Mouse (Mus musculus) ES-E14 (cell line): ENCODE data around the gene Dock7. TPM values are rescaled to one million over a fixed set of nuclear protein-coding genes. Genes with fewer than 3 reads are reported as not detected.

ENCODE experiments used
- DNase-seq: peaks from one replicate; pipeline ENCODE4 v3.0.0-alpha.2; 2013; ENCODE audit warnings: low read depth, low spot score
- H3K27ac ChIP-seq: 2 replicates; pipeline ENCODE4 v1.5.1; 2012; ENCODE audit warnings: low read depth, mild to moderate bottlenecking, low read length, moderate library complexity, mixed read lengths; ENCODE audit not compliant: poor library complexity, insufficient read depth, severe bottlenecking
- H3K36me3 ChIP-seq: 2 replicates; pipeline ENCODE4 v1.6.1; 2012; ENCODE audit warnings: mild to moderate bottlenecking, low read length, moderate library complexity, mixed read lengths; ENCODE audit not compliant: control insufficient read depth, poor library complexity, insufficient read depth, severe bottlenecking
- H3K4me1 ChIP-seq, 2 experiments: fragments of 150-350 bp in 1 of 2; sonication (generic) in 1 of 2; 2 replicates each; pipeline ENCODE4 v1.6.1; 2012; ENCODE audit warnings: low read length in 2 of 2, mild to moderate bottlenecking in 1 of 2, mixed read lengths in 1 of 2; ENCODE audit not compliant: control insufficient read depth in 2 of 2, insufficient read depth in 2 of 2, poor library complexity in 1 of 2
- H3K4me3 ChIP-seq, 2 experiments: fragments of 150-350 bp in 1 of 2; sonication (generic) in 1 of 2; 2 replicates each; pipeline ENCODE4 v1.5.1; 2012; ENCODE audit warnings: low read length in 2 of 2, low read depth in 1 of 2, mild to moderate bottlenecking in 1 of 2, mixed read lengths in 1 of 2; ENCODE audit not compliant: insufficient read depth in 1 of 2, poor library complexity in 1 of 2, severe bottlenecking in 1 of 2
- H3K9ac ChIP-seq: 2 replicates; pipeline ENCODE4 v1.6.1; 2012; ENCODE audit warnings: low read depth, mild to moderate bottlenecking, low read length, mixed read lengths; ENCODE audit not compliant: poor library complexity, insufficient read depth, severe bottlenecking
- H3K9me3 ChIP-seq: fragments of 150-350 bp; sonication (generic); 2 replicates; pipeline ENCODE4 v1.6.1; 2012; ENCODE audit warnings: low read depth, mild to moderate bottlenecking, low read length; ENCODE audit not compliant: control insufficient read depth, insufficient read depth
- CHD2 ChIP-seq: IDR thresholded peaks from 2 replicates; pipeline ENCODE4 v1.6.1; 2014; ENCODE audit warnings: mild to moderate bottlenecking, low read depth, low read length, inconsistent platforms
- HCFC1 ChIP-seq: IDR thresholded peaks from 2 replicates; pipeline ENCODE4 v1.6.1; 2012; ENCODE audit warnings: low read length, inconsistent platforms, borderline replicate concordance; ENCODE audit not compliant: insufficient read depth
- MAFK ChIP-seq: IDR thresholded peaks from 2 replicates; pipeline ENCODE4 v1.6.1; 2014; ENCODE audit warnings: mild to moderate bottlenecking, low read depth, low read length, inconsistent platforms; ENCODE audit not compliant: insufficient read depth
- ZC3H11A ChIP-seq: IDR thresholded peaks from 2 replicates; pipeline ENCODE4 v1.6.1; 2012; ENCODE audit warnings: low read depth, mild to moderate bottlenecking, inconsistent platforms, low read length, borderline replicate concordance
- ZNF384 ChIP-seq: IDR thresholded peaks from 2 replicates; pipeline ENCODE4 v1.6.1; 2012; ENCODE audit warnings: low read depth, low read length, inconsistent platforms
- in situ Hi-C, 2 experiments: fragments of 600-800 bp; cut with MboI; formaldehyde crosslinking; loops; one replicate each; pipeline ENCODE4 v1.15.1; 2025; ENCODE audit warnings: low sequenced_read_pairs in 2 of 2, inconsistent platforms in 1 of 2; ENCODE audit not compliant: unreplicated experiment in 2 of 2
- total RNA-seq: library from RNA; depleted of rRNA; stranded (reverse); fragments of 300-350 nt; gene quantifications from 2 replicates; pipeline ENCODE4 v1.2.3, GENCODE M21; 2012

Gene Dock7
- total RNA-seq, 1 experiment = 22.8 TPM

DNA sequence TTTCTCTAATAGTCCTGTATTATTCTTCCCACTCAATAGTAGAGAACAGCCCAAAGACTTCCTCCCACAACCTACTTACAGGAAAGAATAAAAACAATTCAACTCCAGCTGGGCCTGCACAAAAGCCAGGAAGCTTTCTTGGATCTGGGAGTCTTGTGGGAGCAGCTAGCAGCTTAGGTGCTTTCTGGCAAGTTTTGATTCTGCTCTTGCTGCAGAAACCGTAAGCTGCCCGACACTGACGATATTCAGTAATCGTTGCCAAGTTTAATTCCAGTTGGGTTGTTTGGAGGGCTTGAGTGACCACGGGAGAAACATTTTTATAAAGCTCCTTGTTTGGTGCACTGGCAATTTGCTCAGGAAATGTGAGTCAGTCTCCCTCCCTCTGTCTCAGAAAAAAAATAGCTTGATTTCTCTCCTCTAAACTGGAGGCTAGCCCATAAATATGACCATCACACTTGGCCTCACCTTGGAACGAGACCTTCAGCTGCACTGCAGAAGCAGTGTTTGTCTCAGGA lies 40.8 kb upstream of the Dock7 start:
- 0 out of 2 replicates have a peak, but pooled peaks have one; percentile 12 for TF ChIP-seq CHD2
- no peak for TF ChIP-seq ZNF384
- no peak for TF ChIP-seq MAFK
- no peak for TF ChIP-seq HCFC1
- TF ChIP-seq ZC3H11A = no peak

GRCm38 (mm10) chr4:99160899-99161298 lies 40.2 kb upstream of the Dock7 start:
- H3K4me1 ChIP-seq = peaks cover 3 to 9% of the 10 kb centered on the region in 2 experiments; a peak in 2 of 4 replicates
- in situ Hi-C loops = no loop called here
- H3K9me3 ChIP-seq = no peaks in the 10 kb centered on the region
- no peaks in the 10 kb centered on the region for H3K36me3 ChIP-seq
- TF ChIP-seq ZC3H11A (no peak), MAFK (no peak), HCFC1 (no peak), ZNF384 (no peak), CHD2 (no peak)
- no peak overlapping the region for H3K9ac ChIP-seq
- H3K27ac ChIP-seq = no peak overlapping the region; the same call in 1 of the 2 replicates
- DNase-seq = no peak
- no peak overlapping the region for H3K4me3 ChIP-seq

More for the DNA sequence above, 40.8 kb upstream of the Dock7 start:
- H3K4me3 ChIP-seq = no peak overlapping the region
- in situ Hi-C loops = no loop called here
- H3K9me3 ChIP-seq = no peaks in the 10 kb centered on the region
- no peaks in the 10 kb centered on the region for H3K36me3 ChIP-seq
- H3K4me1 ChIP-seq = peaks cover 3 to 9% of the 10 kb centered on the region in 2 experiments; a peak in 2 of 4 replicates
- H3K9ac ChIP-seq = no peak overlapping the region
- DNase-seq = peak; percentile 74
- no peak overlapping the region; the same call in 1 of the 2 replicates for H3K27ac ChIP-seq

GRCm38 (mm10) chr4:99160414-99160813 lies 39.7 kb upstream of the Dock7 start:
- Histone ChIP-seq H3K9ac (no peak overlapping the region), H3K4me1 (peaks cover 3 to 9% of the 10 kb centered on the region in 2 experiments; a peak in 2 of 4 replicates), H3K9me3 (no peaks in the 10 kb centered on the region), H3K36me3 (no peaks in the 10 kb centered on the region), H3K4me3 (no peak overlapping the region), H3K27ac (no peak overlapping the region)
- TF ChIP-seq ZC3H11A = no peak
- DNase-seq = no peak
- in situ Hi-C loops = no loop called here

- no peak overlapping the region for H3K4me3 ChIP-seq
- no peaks in the 10 kb centered on the region for H3K36me3 ChIP-seq
- TF ChIP-seq ZC3H11A = no peak
- TF ChIP-seq HCFC1 = no peak
- no peak for TF ChIP-seq ZNF384
- no peak for TF ChIP-seq CHD2
- no peak for TF ChIP-seq MAFK
- H3K27ac ChIP-seq = no peak overlapping the region
- H3K9ac ChIP-seq = no peak overlapping the region
- H3K4me1 ChIP-seq = peaks cover 3 to 6% of the 10 kb centered on the region in 2 experiments; a peak in 2 of 4 replicates
- no peaks in the 10 kb centered on the region for H3K9me3 ChIP-seq
- in situ Hi-C loops = no loop called here
- no peak for DNase-seq
Observed at GRCm38 (mm10) chr4:99158495-99158894, 37.8 kb upstream of the Dock7 start.
